Mouse (Mus musculus): Measurements from ENCODE around the gene Hes5.

GRCm38 (mm10) chr4:154948940-154949588 lies 11.7 kb upstream of the Hes5 start:
- TF ChIP-seq CTCF (IDR thresholded peaks at IDR 0.05; ENCODE audit: low read depth) (no peak), EP300 (IDR thresholded peaks at IDR 0.05; ENCODE audit: low read depth) (no peak)

All from liver, postnatal 0 days (tissue).